In the genomic region with DNA sequence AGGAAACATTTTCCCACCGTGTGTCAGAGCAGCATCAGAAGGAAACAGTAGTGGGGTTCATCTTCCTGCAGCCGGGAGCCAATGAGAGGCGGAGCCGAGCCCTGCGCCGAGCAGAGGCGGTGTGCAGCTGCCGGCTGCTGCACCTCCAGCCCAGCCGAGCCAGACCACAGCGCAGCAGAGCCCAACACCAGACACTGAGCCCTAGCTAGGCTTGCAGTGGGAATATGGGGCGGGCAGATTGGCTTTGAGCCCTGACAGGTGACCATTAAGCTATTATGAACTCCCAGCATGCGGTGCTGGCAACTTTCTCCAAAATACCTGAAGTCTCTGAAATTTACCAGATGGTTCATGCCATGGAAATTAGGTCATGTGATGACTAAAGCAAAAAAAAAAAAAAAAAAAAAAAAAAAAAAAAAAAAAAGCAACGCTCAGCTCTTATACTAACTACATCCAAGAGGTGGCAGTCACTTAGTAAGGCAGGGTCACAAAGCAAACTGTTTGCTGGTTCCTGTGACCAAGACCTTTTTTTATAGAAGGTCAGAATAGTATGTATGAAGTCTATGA, we compare ENCODE assay signal across 8 mouse cellular contexts.
DNase-seq lines count a peak whose midpoint lies in the region; ATAC-seq lines count a peak whose summit lies in the region.

No protein-coding gene starts in this region.

- peak overlapping the region; percentile 80 for H3K4me2 ChIP-seq in heart, embryonic 15.5 days
- peak overlapping the region; percentile 85 for H3K4me2 ChIP-seq in liver, embryonic 15.5 days
- H3K4me2 ChIP-seq in neural tube, embryonic 11.5 days (ENCODE audit: low read depth), result peak overlapping the region; percentile 61
- peak overlapping the region; percentile 63 for H3K4me2 ChIP-seq in stomach, embryonic 16.5 days (ENCODE audit: low read depth, low read length)

- H3K4me3 ChIP-seq in forebrain, embryonic 10.5 days, result peak overlapping the region; percentile 59
- peak overlapping the region; percentile 56 for H3K4me3 ChIP-seq in heart, embryonic 15.5 days
- H3K4me3 ChIP-seq in liver, embryonic 15.5 days (replicated peaks), result peak overlapping the region; percentile 61
- H3K4me3 ChIP-seq in neural tube, embryonic 11.5 days (ENCODE audit: low read depth, low read length), result peak overlapping the region; percentile 41
- H3K4me3 ChIP-seq in stomach, embryonic 16.5 days (replicated peaks; ENCODE audit: low read length), result peak overlapping the region; percentile 45

- peaks cover 7% of the 10 kb centered on the region; the same call in 1 of the 2 replicates for H3K4me1 ChIP-seq in forebrain, embryonic 10.5 days
- peaks cover 13% of the 10 kb centered on the region for H3K4me1 ChIP-seq in heart, embryonic 15.5 days (replicated peaks)
- H3K4me1 ChIP-seq in liver, embryonic 15.5 days (replicated peaks), result peaks cover 22% of the 10 kb centered on the region
- no peaks in the 10 kb centered on the region for H3K4me1 ChIP-seq in neural tube, embryonic 11.5 days (ENCODE audit: control insufficient read depth, insufficient read depth, low read length)
- H3K4me1 ChIP-seq in stomach, embryonic 16.5 days (ENCODE audit: control insufficient read depth, insufficient read depth, low read length), result peaks cover 7% of the 10 kb centered on the region; the same call in 1 of the 2 replicates

- no peaks in the 10 kb centered on the region for H3K27me3 ChIP-seq in forebrain, embryonic 10.5 days (ENCODE audit: poor library complexity, severe bottlenecking)
- H3K27me3 ChIP-seq in heart, embryonic 15.5 days, result no peaks in the 10 kb centered on the region
- H3K27me3 ChIP-seq in liver, embryonic 15.5 days, result no peaks in the 10 kb centered on the region
- no peaks in the 10 kb centered on the region for H3K27me3 ChIP-seq in neural tube, embryonic 11.5 days (ENCODE audit: control insufficient read depth, insufficient read depth, low read length)
- H3K27me3 ChIP-seq in stomach, embryonic 16.5 days (ENCODE audit: control insufficient read depth, insufficient read depth, low read length), result no peaks in the 10 kb centered on the region

- H3K36me3 ChIP-seq in forebrain, embryonic 10.5 days (replicated peaks), result no peaks in the 10 kb centered on the region
- H3K36me3 ChIP-seq in heart, embryonic 15.5 days, result peaks cover 5% of the 10 kb centered on the region; the same call in 1 of the 2 replicates
- H3K36me3 ChIP-seq in liver, embryonic 15.5 days (replicated peaks), result no peaks in the 10 kb centered on the region
- no peaks in the 10 kb centered on the region for H3K36me3 ChIP-seq in neural tube, embryonic 11.5 days (ENCODE audit: control insufficient read depth, insufficient read depth, low read length)
- H3K36me3 ChIP-seq in stomach, embryonic 16.5 days (ENCODE audit: control insufficient read depth, insufficient read depth, low read length), result no peaks in the 10 kb centered on the region

- DNase-seq in brain, embryonic 18.5 days (ENCODE audit: low read depth, low spot score), result peak; percentile 50
- peak; percentile 75 for DNase-seq in forebrain, embryonic 10.5 days (ENCODE audit: extremely low spot score, low spot score)
- peak; percentile 77 for DNase-seq in kidney, postnatal 14 days
- peak; percentile 86 for DNase-seq in neural tube, embryonic 11.5 days (ENCODE audit: low spot score)

- H3K27ac ChIP-seq in forebrain, embryonic 10.5 days, result peak overlapping the region; percentile 77
- H3K27ac ChIP-seq in heart, embryonic 15.5 days, result peak overlapping the region; percentile 90
- H3K27ac ChIP-seq in liver, embryonic 15.5 days (replicated peaks), result peak overlapping the region; percentile 86
- peak overlapping the region; percentile 53; the same call in 1 of the 2 replicates for H3K27ac ChIP-seq in neural tube, embryonic 11.5 days (ENCODE audit: low read depth, low read length)
- H3K27ac ChIP-seq in stomach, embryonic 16.5 days (ENCODE audit: low read length), result peak overlapping the region; percentile 56

- no peaks in the 10 kb centered on the region for H3K9me3 ChIP-seq in forebrain, embryonic 10.5 days
- H3K9me3 ChIP-seq in heart, embryonic 15.5 days (replicated peaks), result no peaks in the 10 kb centered on the region
- no peaks in the 10 kb centered on the region for H3K9me3 ChIP-seq in liver, embryonic 15.5 days (replicated peaks)
- H3K9me3 ChIP-seq in neural tube, embryonic 11.5 days (ENCODE audit: control insufficient read depth, low read length), result no peaks in the 10 kb centered on the region
- no peaks in the 10 kb centered on the region for H3K9me3 ChIP-seq in stomach, embryonic 16.5 days (replicated peaks; ENCODE audit: control insufficient read depth, low read length)

- H3K9ac ChIP-seq in heart, embryonic 15.5 days, result peak overlapping the region; percentile 51
- peak overlapping the region; percentile 60 for H3K9ac ChIP-seq in liver, embryonic 15.5 days
- H3K9ac ChIP-seq in neural tube, embryonic 11.5 days (ENCODE audit: low read length), result peak overlapping the region; percentile 60
- H3K9ac ChIP-seq in stomach, embryonic 16.5 days (ENCODE audit: low read length), result peak overlapping the region; percentile 46

- ATAC-seq in CD4-positive, CD25-positive, alpha-beta regulatory T cell, adult 4 months, result peak; percentile 91
- peak; percentile 95 for ATAC-seq in heart, embryonic 15.5 days (replicated peaks; ENCODE audit: insufficient number of reproducible peaks, insufficient read depth, low FRiP score, low read depth)
- peak; percentile 97 for ATAC-seq in liver, embryonic 15.5 days (ENCODE audit: insufficient read depth)
- ATAC-seq in neural tube, embryonic 11.5 days (ENCODE audit: insufficient read depth, low FRiP score, low TSS enrichment), result peak; percentile 98
- ATAC-seq in stomach, embryonic 16.5 days (ENCODE audit: insufficient read depth, low FRiP score), result peak; percentile 95

- WGBS in forebrain, embryonic 10.5 days, result 2% methylated on average over 13 of the region's 13 CpGs
- WGBS in heart, embryonic 15.5 days, result under 1% methylated on average over 13 of the region's 13 CpGs
- WGBS in liver, embryonic 15.5 days (ENCODE audit: insufficient replicate concordance), result 1% methylated on average over 13 of the region's 13 CpGs
- WGBS in neural tube, embryonic 11.5 days, result 0% methylated on average over 13 of the region's 13 CpGs
- WGBS in stomach, embryonic 16.5 days, result 2% methylated on average over 13 of the region's 13 CpGs

Comparison
In these comparisons a context has a peak if more than half of its experiments do, and no peak if none do; other contexts are left out.
1. Peak in every context shown above with its lines: DNase-seq, ATAC-seq, H3K4me3 ChIP-seq and H3K27ac ChIP-seq.